Comparison of ENCODE assay signal across 8 mouse cellular contexts in the genomic region with DNA sequence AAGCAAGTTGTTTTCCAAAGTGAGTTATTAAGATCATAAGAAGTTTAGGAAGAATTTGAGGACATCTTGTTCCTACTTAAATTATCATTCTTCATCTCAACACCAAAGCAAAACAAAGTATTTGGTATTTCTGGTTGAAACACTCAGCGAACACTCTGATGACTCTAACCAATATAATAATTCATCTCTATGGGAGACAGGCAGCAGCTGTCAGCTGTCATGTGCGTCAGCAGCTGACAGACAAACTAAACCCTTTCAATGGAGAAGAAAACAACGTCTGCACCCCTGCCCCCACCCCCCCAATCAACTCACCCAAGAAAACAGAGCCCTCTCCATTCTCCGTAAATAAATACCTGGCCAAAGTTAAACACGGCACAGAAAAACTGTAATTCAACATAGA. TPM values are rescaled to one million over a fixed set of nuclear protein-coding genes. Genes with fewer than 3 reads are reported as not detected.
DNase-seq lines count a peak whose midpoint lies in the region; ATAC-seq and TF ChIP-seq lines count a peak whose summit lies in the region.
"Had no signal": no experiment of that assay in that cellular context is flagged by ENCODE, and none has a peak within 500 bp of the region (broad histone marks: within the 10 kb centered on the region; RNA-seq: fewer than 3 reads in every experiment).

No protein-coding gene starts in this region.

- peak overlapping the region; percentile 27 for H3K4me3 ChIP-seq in heart, embryonic 13.5 days
- no peak overlapping the region; the same call in 1 of the 2 replicates for H3K4me3 ChIP-seq in lung, postnatal 0 days (ENCODE audit: low read depth, low read length)
- no peak overlapping the region for H3K4me3 ChIP-seq in midbrain, embryonic 10.5 days

- H3K9me3 ChIP-seq in heart, embryonic 13.5 days: no peaks in the 10 kb centered on the region
- no peaks in the 10 kb centered on the region for H3K9me3 ChIP-seq in lung, postnatal 0 days (ENCODE audit: low read length)
- H3K9me3 ChIP-seq in midbrain, embryonic 10.5 days (replicated peaks): no peaks in the 10 kb centered on the region

- H3K4me1 ChIP-seq in heart, embryonic 13.5 days: peaks cover 16% of the 10 kb centered on the region
- H3K4me1 ChIP-seq in lung, postnatal 0 days (ENCODE audit: insufficient read depth, low read depth, low read length): no peaks in the 10 kb centered on the region
- H3K4me1 ChIP-seq in midbrain, embryonic 10.5 days: peaks cover 10% of the 10 kb centered on the region; the same call in 1 of the 2 replicates

- no peak for TF ChIP-seq EP300 in lung, postnatal 0 days (IDR thresholded peaks at IDR 0.05)

- H3K4me2 ChIP-seq in heart, embryonic 13.5 days: peak overlapping the region; percentile 55
- peak overlapping the region; percentile 29; the same call in 1 of the 2 replicates for H3K4me2 ChIP-seq in lung, postnatal 0 days (replicated peaks; ENCODE audit: low read depth, low read length)

- ATAC-seq in heart, embryonic 13.5 days (ENCODE audit: extremely low read depth, insufficient number of reproducible peaks, low FRiP score, low TSS enrichment): no peak
- ATAC-seq in lung, postnatal 0 days: peak; percentile 78

- H3K9ac ChIP-seq in heart, embryonic 13.5 days: peak overlapping the region; percentile 44
- no peak overlapping the region for H3K9ac ChIP-seq in lung, postnatal 0 days (replicated peaks; ENCODE audit: low read depth)

- no peaks in the 10 kb centered on the region for H3K27me3 ChIP-seq in heart, embryonic 13.5 days (replicated peaks)
- no peaks in the 10 kb centered on the region for H3K27me3 ChIP-seq in lung, postnatal 0 days (replicated peaks; ENCODE audit: insufficient read depth, low read length)
- H3K27me3 ChIP-seq in midbrain, embryonic 10.5 days (ENCODE audit: low read depth, poor library complexity, severe bottlenecking): no peaks in the 10 kb centered on the region

- peak overlapping the region; percentile 15; the same call in 1 of the 2 replicates for H3K27ac ChIP-seq in heart, embryonic 13.5 days (replicated peaks)
- H3K27ac ChIP-seq in lung, postnatal 0 days (ENCODE audit: low read length): peak overlapping the region; percentile 58
- H3K27ac ChIP-seq in midbrain, embryonic 10.5 days (replicated peaks): no peak overlapping the region

- DNase-seq in kidney, adult 9 months: peak; percentile 6
- no peak for DNase-seq in kidney, postnatal 25 days
- DNase-seq in brain, embryonic 14.5 days (ENCODE audit: low read depth): peak; percentile 70
- DNase-seq in lung, postnatal 0 days (ENCODE audit: low spot score): peak; percentile 74
- DNase-seq in midbrain, embryonic 10.5 days (ENCODE audit: low spot score): no peak
- no peak for DNase-seq in right cerebral cortex, postnatal 36 days (ENCODE audit: low spot score in 2 of 2)
- DNase-seq: adrenal gland, postnatal 10 days had no signal

- no peak for TF ChIP-seq CTCF in brain, embryonic 14.5 days (IDR thresholded peaks at IDR 0.05; ENCODE audit: borderline replicate concordance, extremely low read depth, insufficient read depth, insufficient read length)
- TF ChIP-seq CTCF in lung, postnatal 0 days (IDR thresholded peaks at IDR 0.05): no peak

- TF ChIP-seq POLR2A in brain, embryonic 14.5 days (IDR thresholded peaks at IDR 0.05; ENCODE audit: borderline replicate concordance, extremely low read depth, insufficient read depth, insufficient read length, poor library complexity, severe bottlenecking): no peak

- WGBS in heart, embryonic 13.5 days: 44% methylated on average over 5 of the region's 5 CpGs
- 25% methylated on average over 5 of the region's 5 CpGs for WGBS in lung, postnatal 0 days
- 72% methylated on average over 5 of the region's 5 CpGs for WGBS in midbrain, embryonic 10.5 days

- no peaks in the 10 kb centered on the region for H3K36me3 ChIP-seq in heart, embryonic 13.5 days
- H3K36me3 ChIP-seq in lung, postnatal 0 days (ENCODE audit: insufficient read depth, low read length): no peaks in the 10 kb centered on the region
- no peaks in the 10 kb centered on the region for H3K36me3 ChIP-seq in midbrain, embryonic 10.5 days

RNA-seq across cellular contexts. Expression of a gene that starts 34.9 kb away (rescaled TPM):
- polyA plus RNA-seq in brain, embryonic 14.5 days (2012; rRNA removed): 7.7 and 8.8 TPM in 2 replicates
- polyA plus RNA-seq in heart, embryonic 13.5 days (2015; fragmentation: Nextera tagmentation; extraction: Ambion mirVana): 4.8 and 4.9 TPM in 2 replicates
- polyA plus RNA-seq in lung, postnatal 0 days (2015; fragmentation: Nextera tagmentation; extraction: Ambion mirVana): 6.3 and 8.1 TPM in 2 replicates
- polyA plus RNA-seq in midbrain, embryonic 10.5 days (2016; fragmentation: Nextera tagmentation; extraction: Ambion mirVana): 1.7 and 2.3 TPM in 2 replicates

RNA-seq across cellular contexts. Expression of a gene that starts 39.0 kb away (rescaled TPM):
- polyA plus RNA-seq in brain, embryonic 14.5 days (2012; rRNA removed): 20.5 and 21.3 TPM in 2 replicates
- 14.5 and 16.9 TPM in 2 replicates for polyA plus RNA-seq in heart, embryonic 13.5 days (2015; fragmentation: Nextera tagmentation; extraction: Ambion mirVana)
- polyA plus RNA-seq in lung, postnatal 0 days (2015; fragmentation: Nextera tagmentation; extraction: Ambion mirVana): 38.9 and 39.3 TPM in 2 replicates
- polyA plus RNA-seq in midbrain, embryonic 10.5 days (2016; fragmentation: Nextera tagmentation; extraction: Ambion mirVana): 14.0 and 19.0 TPM in 2 replicates

RNA-seq across cellular contexts. Expression of a gene that starts 39.1 kb away (rescaled TPM):
- 6.4 and 6.8 TPM in 2 replicates for polyA plus RNA-seq in brain, embryonic 14.5 days (2012; rRNA removed)
- polyA plus RNA-seq in heart, embryonic 13.5 days (2015; fragmentation: Nextera tagmentation; extraction: Ambion mirVana): 12.0 and 14.3 TPM in 2 replicates
- polyA plus RNA-seq in lung, postnatal 0 days (2015; fragmentation: Nextera tagmentation; extraction: Ambion mirVana): 10.9 and 12.8 TPM in 2 replicates
- 12.4 and 12.7 TPM in 2 replicates for polyA plus RNA-seq in midbrain, embryonic 10.5 days (2016; fragmentation: Nextera tagmentation; extraction: Ambion mirVana)

Comparison
In these comparisons a context has a peak if more than half of its experiments do, and no peak if none do; other contexts are left out.
1. DNase-seq: peak in kidney, adult 9 months (single experiment), brain, embryonic 14.5 days (single experiment) and lung, postnatal 0 days (single experiment); none in kidney, postnatal 25 days (0 of 2), midbrain, embryonic 10.5 days (single experiment) and right cerebral cortex, postnatal 36 days (0 of 2).